Mouse (Mus musculus) liver, postnatal 0 days (tissue): ENCODE measurements around the gene E2f4.

Source experiments
- CTCF ChIP-seq: sonication (generic); IDR thresholded peaks from 2 replicates; pipeline ENCODE4 v1.5.1; 2016; ENCODE audit warnings: antibody characterized with exemption, low read depth
- EP300 ChIP-seq: IDR thresholded peaks from 2 replicates; pipeline ENCODE4 v1.6.1; 2016; ENCODE audit warnings: antibody characterized with exemption, low read depth, mild to moderate bottlenecking

DNA sequence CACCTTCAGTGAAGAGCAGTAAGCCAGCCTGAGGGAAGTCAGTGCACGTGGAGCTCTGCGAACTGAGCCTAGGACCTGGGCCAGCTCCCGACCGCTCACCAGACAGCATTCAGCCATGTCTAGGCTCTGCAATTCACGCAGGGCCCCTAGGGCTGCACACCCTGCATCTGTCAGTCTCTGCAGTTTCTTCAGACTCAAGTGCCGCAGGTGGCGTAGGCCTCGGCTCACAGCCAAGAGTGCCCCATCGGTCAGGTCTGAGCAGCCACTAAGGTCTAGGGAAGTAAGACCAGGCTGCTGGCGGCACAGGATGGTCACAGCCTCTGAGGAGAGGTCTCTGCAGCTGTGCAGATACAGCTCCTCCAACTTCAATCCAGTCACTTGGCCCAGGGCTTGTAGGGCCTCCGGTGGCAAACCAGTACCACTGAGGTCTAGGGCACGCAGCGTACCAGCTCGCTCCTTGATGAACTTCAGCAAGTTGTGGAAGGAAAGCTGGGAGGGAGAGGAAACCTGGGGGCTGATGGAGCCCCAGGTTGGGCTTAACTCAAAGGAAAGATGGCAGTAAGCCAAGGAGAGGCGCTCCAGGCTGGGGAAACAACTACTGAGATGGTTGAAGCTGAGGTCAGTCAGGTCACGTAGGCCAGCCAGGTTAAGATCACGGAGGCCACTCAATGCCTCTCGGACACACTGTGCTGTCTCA, 17.8 kb downstream of the E2f4 start:
- TF ChIP-seq CTCF (no peak), EP300 (no peak)
